Mouse (Mus musculus) cerebellum, adult 2 months (tissue): ENCODE results near the gene Zeb2.

ENCODE experiments used
- CTCF ChIP-seq: fragments of 200-500 bp; IDR thresholded peaks from 2 replicates; pipeline ENCODE4 v1.5.1; 2011; ENCODE audit warnings: low read depth, mild to moderate bottlenecking, control low read depth, low read length, moderate library complexity, borderline replicate concordance; ENCODE audit not compliant: insufficient read depth
- POLR2A ChIP-seq: fragments of 200-500 bp; IDR thresholded peaks from 2 replicates; pipeline ENCODE4 v1.6.1; 2011; ENCODE audit warnings: low read length, control low read depth, borderline replicate concordance; ENCODE audit not compliant: insufficient read depth

DNA sequence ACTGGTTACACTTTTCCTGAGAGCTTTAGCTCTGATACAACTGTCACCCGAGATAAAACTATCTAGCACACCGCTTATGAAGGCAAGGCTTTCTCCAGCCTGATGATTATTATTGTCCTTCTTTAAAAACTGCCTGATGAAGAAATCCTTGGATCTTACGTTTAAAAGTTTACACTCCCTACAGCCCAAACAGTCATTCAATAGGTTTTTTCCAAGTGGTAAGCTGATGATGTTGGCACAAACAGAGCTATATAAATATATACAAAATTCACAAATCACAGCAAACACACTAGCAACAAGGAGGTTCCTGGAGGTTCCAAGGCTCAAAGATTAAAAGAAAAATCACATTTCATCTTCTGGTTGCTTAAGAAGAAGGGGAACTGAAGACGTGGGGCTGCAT lies 13.1 kb downstream of the Zeb2 start:
- TF ChIP-seq CTCF (no peak), POLR2A (no peak)
